Mouse (Mus musculus) lung, postnatal 0 days (tissue): ENCODE results near the gene Kdf1. TPM values are rescaled to one million over a fixed set of nuclear protein-coding genes. Genes with fewer than 3 reads are reported as not detected.
A peak's percentile ranks its signal among the peaks of the same experiment; 100 is the strongest.
"Not testable (repeated sequence)": the region's sequence is repeated elsewhere in the genome, so short reads cannot be mapped to it uniquely, and the experiment has no call there.

Experiments used
- ATAC-seq: fragments of 200-750 bp; cut with Nextera tagmentation; 2 replicates; pipeline ENCODE4 v1.8.0; 2017; ENCODE audit warnings: moderate library complexity
- DNase-seq: peaks from one replicate; pipeline ENCODE4 v3.0.0-alpha.2; 2016; ENCODE audit warnings: low spot score
- H3K27ac ChIP-seq: fragments of 300-500 bp; sonication (generic); 2 replicates; pipeline ENCODE4 v1.5.1; 2014; ENCODE audit warnings: antibody characterized with exemption, mild to moderate bottlenecking, low read length, mixed read lengths
- H3K27me3 ChIP-seq: fragments of 300-500 bp; sonication (generic); replicated peaks from 2 replicates; pipeline ENCODE4 v1.6.1; 2014; ENCODE audit warnings: low read length, mixed read lengths; ENCODE audit not compliant: insufficient read depth
- H3K36me3 ChIP-seq: fragments of 300-500 bp; sonication (generic); 2 replicates; pipeline ENCODE4 v1.6.1; 2014; ENCODE audit warnings: low read length, mixed read lengths; ENCODE audit not compliant: insufficient read depth
- H3K4me1 ChIP-seq: fragments of 300-500 bp; sonication (generic); 2 replicates; pipeline ENCODE4 v1.6.1; 2014; ENCODE audit warnings: antibody characterized with exemption, low read depth, low read length, mixed read lengths; ENCODE audit not compliant: insufficient read depth
- H3K4me2 ChIP-seq: fragments of 300-500 bp; sonication (generic); replicated peaks from 2 replicates; pipeline ENCODE4 v1.6.1; 2014; ENCODE audit warnings: low read depth, mild to moderate bottlenecking, low read length, moderate library complexity, mixed read lengths
- H3K4me3 ChIP-seq: fragments of 300-500 bp; sonication (generic); 2 replicates; pipeline ENCODE4 v1.5.1; 2014; ENCODE audit warnings: low read depth, low read length
- H3K9ac ChIP-seq: fragments of 300-500 bp; sonication (generic); replicated peaks from 2 replicates; pipeline ENCODE4 v1.6.1; 2014; ENCODE audit warnings: low read depth, mild to moderate bottlenecking
- H3K9me3 ChIP-seq: fragments of 300-500 bp; sonication (generic); 2 replicates; pipeline ENCODE4 v1.6.1; 2016; ENCODE audit warnings: low read length, mixed read lengths
- CTCF ChIP-seq: IDR thresholded peaks from 2 replicates; pipeline ENCODE4 v1.5.1; 2016; ENCODE audit warnings: antibody characterized with exemption, mild to moderate bottlenecking
- EP300 ChIP-seq: IDR thresholded peaks from 2 replicates; pipeline ENCODE4 v1.6.1; 2016; ENCODE audit warnings: antibody characterized with exemption, mild to moderate bottlenecking, control low read depth
- WGBS: fragments of 180-500 bp; shearing (Covaris S2); extraction: QIAGEN DNeasy Blood & Tissue Kit; methylation state at CpG from one replicate; pipeline ENCODE4 v1.1.7; 2014; 5-methylcytosine and 5-hydroxymethylcytosine counted together
- polyA plus RNA-seq: library from polyadenylated mRNA; unstranded; fragments of >200 nt; fragmentation: Nextera tagmentation; extraction: Ambion mirVana; gene quantifications from 2 replicates; pipeline ENCODE4 v1.2.1, GENCODE M21; 2015

Kdf1 gene
- polyA plus RNA-seq, 1 experiment from 2014 or later, result 24.8 TPM

DNA sequence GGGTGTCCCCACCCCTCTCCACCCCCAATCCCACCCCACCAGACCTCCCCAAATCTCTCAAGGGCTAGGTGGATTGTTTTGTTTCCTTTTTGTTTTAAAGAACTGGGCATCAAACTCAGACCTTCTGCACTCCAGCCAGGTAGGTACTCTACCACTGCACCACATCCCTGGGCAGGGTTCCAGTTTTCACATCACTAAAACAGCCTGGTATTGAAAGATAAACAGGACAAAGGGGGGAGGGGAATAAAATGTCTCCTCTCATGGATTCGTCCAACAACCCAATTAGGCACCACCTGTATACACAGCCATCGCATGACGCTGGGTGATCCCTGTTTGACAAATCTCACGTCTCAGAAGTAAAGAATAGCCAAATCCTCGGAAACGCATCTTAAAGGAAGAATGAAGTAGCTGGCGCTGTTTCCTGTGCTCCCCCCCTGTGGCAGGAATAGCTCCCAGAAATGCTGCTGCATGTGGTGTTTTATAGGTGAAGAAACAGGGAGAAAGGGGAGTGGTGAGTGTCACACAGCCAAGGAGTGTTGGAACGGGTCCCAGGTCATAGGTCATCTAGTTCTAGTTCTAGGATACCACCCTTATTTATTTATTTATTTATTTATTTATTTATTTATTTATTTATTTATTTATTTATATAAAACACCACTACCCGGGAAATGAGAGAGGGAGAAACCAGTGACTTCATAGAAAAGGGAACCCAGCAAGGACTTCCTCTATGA, 13.8 kb upstream of the Kdf1 start:
- ATAC-seq, result no peak
- Histone ChIP-seq H3K36me3 (no peaks in the 10 kb centered on the region), H3K27ac (no peak overlapping the region), H3K4me2 (no peak overlapping the region), H3K9ac (no peak overlapping the region), H3K27me3 (peaks cover 16% of the 10 kb centered on the region; the same call in 1 of the 2 replicates), H3K4me3 (no peak overlapping the region), H3K4me1 (no peaks in the 10 kb centered on the region), H3K9me3 (no peaks in the 10 kb centered on the region)
- WGBS, result 46% methylated on average over 9 of the region's 9 CpGs
- TF ChIP-seq EP300, result no peak
- TF ChIP-seq CTCF, result no peak
- DNase-seq, result no peak

DNA sequence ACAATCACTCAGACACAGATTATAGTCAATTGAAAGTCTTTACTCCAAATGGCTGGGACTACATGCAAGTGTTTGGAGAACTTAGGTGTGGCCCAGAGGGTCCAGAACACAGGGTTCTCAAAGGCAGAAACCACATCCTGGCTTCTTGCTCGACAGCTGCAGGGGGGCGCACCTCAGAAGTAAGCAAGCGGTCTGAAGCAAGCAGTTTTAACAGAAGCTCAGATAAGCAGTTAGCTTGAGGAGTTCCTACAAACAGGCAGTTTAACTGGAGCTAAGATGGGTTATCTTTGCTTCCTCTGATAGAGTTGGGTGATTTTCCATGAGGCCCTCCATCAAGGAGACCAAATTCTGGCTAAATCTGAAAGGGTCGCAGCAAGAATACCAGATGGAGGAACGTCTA, 12.2 kb upstream of the Kdf1 start:
- no peak for ATAC-seq
- no peak overlapping the region for H3K9ac ChIP-seq
- H3K36me3 ChIP-seq, result no peaks in the 10 kb centered on the region
- WGBS, result 65% methylated on average over 5 of the region's 5 CpGs
- no peak for DNase-seq
- TF ChIP-seq EP300 (no peak), CTCF (no peak)
- no peaks in the 10 kb centered on the region for H3K4me1 ChIP-seq
- no peak overlapping the region for H3K4me2 ChIP-seq
- H3K27me3 ChIP-seq, result no peaks in the 10 kb centered on the region
- no peak overlapping the region for H3K4me3 ChIP-seq
- no peaks in the 10 kb centered on the region for H3K9me3 ChIP-seq
- no peak overlapping the region for H3K27ac ChIP-seq

DNA sequence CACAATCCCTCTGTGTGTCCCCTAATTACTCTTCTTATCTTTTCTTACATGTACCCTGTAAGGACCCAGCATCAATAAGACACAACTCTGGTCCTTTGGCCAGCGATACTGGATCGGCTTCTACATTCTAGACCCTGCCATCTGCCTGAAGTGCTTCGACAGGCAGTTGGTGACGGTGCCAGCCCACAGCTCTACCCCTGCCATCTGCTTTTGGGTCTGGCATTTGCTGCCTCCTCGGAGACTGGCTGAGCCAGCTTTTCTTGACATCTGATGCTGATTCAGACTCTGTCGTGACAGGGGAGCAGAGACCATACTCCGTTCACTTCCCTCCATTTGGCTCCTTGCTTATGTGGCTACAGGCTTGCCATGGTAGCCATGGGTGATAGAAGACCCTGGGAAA, 9.8 kb upstream of the Kdf1 start:
- no peak for DNase-seq
- H3K36me3 ChIP-seq, result no peaks in the 10 kb centered on the region
- H3K9ac ChIP-seq, result no peak overlapping the region
- H3K27ac ChIP-seq, result no peak overlapping the region
- no peaks in the 10 kb centered on the region for H3K4me1 ChIP-seq
- 75% methylated on average over 7 of the region's 7 CpGs for WGBS
- no peaks in the 10 kb centered on the region for H3K9me3 ChIP-seq
- H3K27me3 ChIP-seq, result no peaks in the 10 kb centered on the region
- H3K4me3 ChIP-seq, result no peak overlapping the region
- no peak overlapping the region for H3K4me2 ChIP-seq
- no peak for ATAC-seq
- TF ChIP-seq EP300 (no peak), CTCF (no peak)

DNA sequence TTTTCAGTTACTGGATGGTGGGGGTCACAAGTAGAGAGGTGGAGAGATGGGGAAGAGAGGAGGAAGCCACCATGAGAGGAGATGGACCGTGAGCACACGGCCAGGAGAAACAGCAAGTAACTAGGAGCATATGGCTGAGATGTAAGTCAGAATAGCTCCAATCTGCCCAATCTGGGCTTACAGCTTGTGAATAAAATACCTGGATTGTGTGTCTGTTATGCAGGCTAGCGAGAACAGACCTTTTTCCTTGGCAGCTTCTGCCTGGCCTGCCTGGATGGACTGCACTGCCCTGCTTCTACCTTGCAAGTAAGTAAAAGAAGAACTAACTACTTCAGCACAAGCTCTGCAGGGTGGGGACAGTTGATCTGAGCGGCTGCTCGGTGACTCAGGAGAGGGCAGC, 7.7 kb upstream of the Kdf1 start:
- H3K4me3 ChIP-seq, result no peak overlapping the region
- no peak for DNase-seq
- H3K27ac ChIP-seq, result no peak overlapping the region
- no peak overlapping the region for H3K4me2 ChIP-seq
- 68% methylated on average over 5 of the region's 5 CpGs for WGBS
- TF ChIP-seq CTCF, result no peak
- no peak for TF ChIP-seq EP300
- no peak for ATAC-seq
- no peaks in the 10 kb centered on the region for H3K27me3 ChIP-seq
- no peaks in the 10 kb centered on the region for H3K4me1 ChIP-seq
- no peaks in the 10 kb centered on the region for H3K9me3 ChIP-seq
- no peaks in the 10 kb centered on the region for H3K36me3 ChIP-seq
- H3K9ac ChIP-seq, result no peak overlapping the region

DNA sequence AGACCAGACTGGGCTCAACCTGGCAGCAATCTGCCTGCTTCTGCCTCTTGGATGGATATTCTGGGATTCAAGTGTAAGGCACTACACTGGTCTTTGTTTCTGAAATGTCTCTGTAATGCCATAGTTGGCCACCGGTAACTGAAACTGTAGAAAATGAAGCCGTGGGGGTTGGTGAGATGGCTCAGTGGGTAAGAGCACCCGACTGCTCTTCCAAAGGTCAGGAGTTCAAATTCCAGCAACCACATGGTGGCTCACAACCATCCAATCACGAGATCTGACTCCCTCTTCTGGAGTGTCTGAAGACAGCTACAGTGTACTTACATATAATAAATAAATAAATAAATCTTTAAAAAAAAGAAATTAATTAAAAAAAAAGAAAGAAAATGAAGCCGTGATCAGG, 6.3 kb upstream of the Kdf1 start:
- not testable (repeated sequence) for H3K9ac ChIP-seq, H3K4me3 ChIP-seq, ATAC-seq, H3K4me2 ChIP-seq, H3K36me3 ChIP-seq, H3K4me1 ChIP-seq, H3K27me3 ChIP-seq, H3K9me3 ChIP-seq, H3K27ac ChIP-seq, DNase-seq
- 44% methylated on average over 5 of the region's 5 CpGs for WGBS

DNA sequence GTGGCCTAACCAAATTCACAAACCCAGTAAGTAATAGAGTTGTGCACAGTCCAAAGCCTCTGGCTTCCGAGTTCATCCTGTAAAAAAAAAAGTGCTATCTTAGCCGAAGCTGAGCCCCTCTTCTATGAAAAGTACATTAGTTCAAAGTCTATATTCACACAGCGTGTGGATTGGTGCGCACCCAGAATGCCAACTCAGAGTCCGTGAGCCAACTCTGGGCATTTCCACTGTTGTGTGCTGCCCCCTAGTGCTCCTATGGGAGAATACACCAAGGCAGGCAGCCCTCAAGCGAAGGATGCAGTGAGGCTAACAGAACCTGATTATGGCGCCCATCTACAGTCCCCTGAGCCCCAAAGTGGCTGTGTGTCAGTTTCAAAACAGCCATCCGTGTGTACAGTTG, 5.8 kb upstream of the Kdf1 start:
- no peak overlapping the region for H3K4me2 ChIP-seq
- WGBS, result 9% methylated on average over 8 of the region's 8 CpGs
- DNase-seq (peak; percentile 72), ATAC-seq (peak; percentile 78)
- H3K4me1 ChIP-seq, result no peaks in the 10 kb centered on the region
- H3K27ac ChIP-seq, result no peak overlapping the region
- H3K4me3 ChIP-seq, result no peak overlapping the region
- peak; percentile 94 for TF ChIP-seq CTCF
- TF ChIP-seq EP300, result no peak
- H3K9ac ChIP-seq, result no peak overlapping the region
- no peaks in the 10 kb centered on the region for H3K9me3 ChIP-seq
- no peaks in the 10 kb centered on the region for H3K36me3 ChIP-seq
- H3K27me3 ChIP-seq, result peaks cover 4% of the 10 kb centered on the region; the same call in 1 of the 2 replicates

DNA sequence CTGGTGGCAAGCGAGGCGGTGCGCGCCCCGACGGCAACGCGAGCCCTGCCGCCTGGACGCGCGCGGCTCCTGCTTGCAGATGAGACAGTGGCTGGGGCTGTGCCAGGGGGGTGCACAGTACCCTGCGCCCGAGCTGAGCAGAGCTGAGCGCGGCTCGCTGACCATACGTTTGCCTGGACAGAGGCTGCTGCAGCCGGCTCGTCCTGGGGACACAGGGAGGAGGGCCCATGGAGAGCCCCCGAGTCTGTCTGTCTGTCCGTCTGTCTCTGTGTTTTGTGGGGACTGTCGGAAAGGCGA, 554 bp downstream of the Kdf1 start:
- ATAC-seq, result no peak; the same call in 1 of the 2 replicates
- peaks cover 12% of the 10 kb centered on the region for H3K27me3 ChIP-seq
- H3K4me1 ChIP-seq, result no peaks in the 10 kb centered on the region
- peak overlapping the region; percentile 48 for H3K4me2 ChIP-seq
- H3K36me3 ChIP-seq, result no peaks in the 10 kb centered on the region
- WGBS, result 4% methylated on average over 25 of the region's 25 CpGs
- peak overlapping the region; percentile 73 for H3K27ac ChIP-seq
- no peak for TF ChIP-seq EP300
- no peak for TF ChIP-seq CTCF
- H3K4me3 ChIP-seq, result peak overlapping the region; percentile 54
- peak; percentile 37 for DNase-seq
- no peaks in the 10 kb centered on the region for H3K9me3 ChIP-seq
- H3K9ac ChIP-seq, result peak overlapping the region; percentile 60
